Mouse (Mus musculus): ENCODE measurements around the gene Rpl22. TPM values are rescaled to one million over a fixed set of nuclear protein-coding genes. Genes with fewer than 3 reads are reported as not detected.

Gene Rpl22
- polyA plus RNA-seq, 1 experiment, result 1,224 TPM

DNA sequence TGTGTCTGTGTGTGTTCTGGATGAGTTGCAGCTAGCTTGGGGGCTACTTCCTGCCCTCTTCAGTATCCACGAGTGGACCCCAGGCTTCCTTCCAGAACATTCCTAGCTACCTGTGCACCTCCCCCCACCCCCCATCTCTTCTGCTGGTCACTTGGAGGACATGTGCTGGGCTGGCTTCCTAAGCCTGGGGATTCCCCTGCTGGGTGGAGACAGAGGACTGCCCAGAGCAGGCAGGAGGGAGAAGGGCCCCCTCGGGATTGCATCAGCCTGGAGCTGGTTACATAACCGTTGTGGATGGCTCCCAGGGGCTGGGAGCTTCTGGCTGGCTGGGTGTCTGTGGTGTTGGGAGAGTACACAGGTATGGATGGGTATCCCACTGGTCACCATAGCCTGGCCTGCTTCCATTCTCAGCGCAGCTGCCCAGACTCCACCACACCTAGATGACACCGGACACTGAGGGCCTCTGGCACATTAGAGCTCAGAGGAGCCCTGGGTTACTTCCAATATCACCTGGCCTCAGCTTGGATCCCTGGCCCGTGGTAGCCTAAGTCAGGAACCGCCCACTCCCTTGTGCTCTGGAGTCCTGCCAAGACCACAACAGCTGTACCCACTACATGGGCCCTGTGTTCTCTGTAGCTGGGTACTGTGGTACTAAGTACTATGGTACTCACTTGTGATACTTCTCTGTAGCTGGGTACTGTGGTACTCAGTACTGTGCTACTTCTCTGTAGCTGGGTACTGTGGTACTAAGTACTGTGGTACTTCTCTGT, 19.8 kb downstream of the Rpl22 start:
- H3K4me1 ChIP-seq (ENCODE audit: control insufficient read depth, insufficient read depth, low read length), result no peaks in the 10 kb centered on the region

DNA sequence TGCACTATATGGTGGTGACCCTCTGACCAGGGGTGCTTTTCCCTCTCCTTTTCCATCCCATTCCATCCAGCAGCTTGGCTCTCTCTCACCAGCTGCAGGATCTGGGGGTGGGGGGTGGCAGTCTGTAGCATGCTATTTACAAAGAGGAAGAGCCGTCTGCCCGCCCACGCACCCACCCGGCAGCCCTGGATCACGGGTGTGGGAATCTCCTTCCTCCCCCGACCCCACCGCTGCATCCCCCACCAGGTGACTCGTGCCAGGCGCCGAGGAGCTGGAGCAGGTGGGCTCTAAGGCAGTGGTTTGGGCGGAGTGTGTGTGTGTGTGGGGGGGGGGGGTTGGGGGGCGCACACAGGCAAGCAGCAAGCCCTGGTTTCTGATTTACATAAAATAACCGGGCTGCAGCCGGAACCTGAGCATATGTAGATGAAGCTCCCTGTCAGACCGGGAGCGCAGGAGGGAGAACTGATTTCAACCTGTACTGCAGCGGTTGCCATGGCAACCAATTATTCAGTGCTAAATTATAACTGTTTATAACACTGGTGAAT, 24.4 kb downstream of the Rpl22 start:
- 3% methylated on average over 17 of the region's 17 CpGs for whole genome bisulfite sequencing
- no peak for TF ChIP-seq CTCF (IDR thresholded peaks at IDR 0.05; ENCODE audit: control insufficient read depth, insufficient read depth, low read length)
- no peak for TF ChIP-seq POLR2A (IDR thresholded peaks at IDR 0.05; ENCODE audit: borderline replicate concordance, control insufficient read depth, low read depth, low read length)
- Histone ChIP-seq H3K27ac (ENCODE audit: control insufficient read depth, insufficient read depth, low read depth, low read length, poor library complexity) (no peak overlapping the region), H3K4me1 (ENCODE audit: control insufficient read depth, insufficient read depth, low read length) (no peaks in the 10 kb centered on the region), H3K4me3 (replicated peaks; ENCODE audit: control insufficient read depth, low read depth, low read length) (no peak overlapping the region)

More for the DNA sequence above, 19.8 kb downstream of the Rpl22 start:
- no peak for TF ChIP-seq CTCF (IDR thresholded peaks at IDR 0.05; ENCODE audit: control insufficient read depth, insufficient read depth, low read length)
- no peak for TF ChIP-seq POLR2A (IDR thresholded peaks at IDR 0.05; ENCODE audit: borderline replicate concordance, control insufficient read depth, low read depth, low read length)
- Histone ChIP-seq H3K27ac (ENCODE audit: control insufficient read depth, insufficient read depth, low read depth, low read length, poor library complexity) (no peak overlapping the region), H3K4me3 (replicated peaks; ENCODE audit: control insufficient read depth, low read depth, low read length) (no peak overlapping the region)
- WGBS, result 27% methylated on average over 7 of the region's 7 CpGs

DNA sequence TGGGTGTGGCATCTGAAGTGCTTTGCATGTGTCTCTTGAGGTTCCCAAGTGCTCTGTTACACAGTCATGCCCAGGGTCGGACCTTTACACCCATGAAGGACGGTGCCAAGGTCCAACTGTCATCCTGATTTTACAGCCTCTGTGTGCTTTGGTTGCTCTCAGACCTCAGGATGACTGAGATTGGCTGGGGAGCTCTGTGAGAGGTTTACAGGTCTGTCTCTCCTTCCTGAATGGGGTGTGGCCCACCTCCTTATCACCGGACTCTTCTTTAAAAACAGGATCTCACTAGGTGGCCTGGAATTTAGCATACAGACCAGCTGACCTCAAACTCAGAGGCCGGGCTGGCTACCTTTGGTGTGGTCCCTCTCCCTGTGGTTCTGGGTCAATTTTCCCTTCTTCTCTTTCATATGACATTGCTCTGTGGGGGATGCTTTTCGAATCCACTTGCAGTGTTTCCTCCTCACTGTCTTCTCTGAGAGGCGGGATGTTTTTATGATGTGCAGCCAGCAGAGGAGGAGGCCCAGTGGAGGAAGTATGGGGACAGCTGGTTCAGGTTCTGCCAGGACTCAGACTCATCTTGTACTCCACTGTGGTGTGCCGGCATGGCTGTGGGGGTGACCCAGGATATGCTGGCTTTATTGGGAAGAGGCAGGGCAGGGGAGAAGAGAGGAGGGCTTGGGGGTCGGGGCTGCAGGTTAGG, 25.3 kb downstream of the Rpl22 start:
- WGBS, result 27% methylated on average over 8 of the region's 8 CpGs
- TF ChIP-seq POLR2A (IDR thresholded peaks at IDR 0.05; ENCODE audit: borderline replicate concordance, control insufficient read depth, low read depth, low read length) (no peak), CTCF (IDR thresholded peaks at IDR 0.05; ENCODE audit: control insufficient read depth, insufficient read depth, low read length) (no peak)
- Histone ChIP-seq H3K4me1 (ENCODE audit: control insufficient read depth, insufficient read depth, low read length) (no peaks in the 10 kb centered on the region), H3K27ac (ENCODE audit: control insufficient read depth, insufficient read depth, low read depth, low read length, poor library complexity) (no peak overlapping the region), H3K4me3 (replicated peaks; ENCODE audit: control insufficient read depth, low read depth, low read length) (no peak overlapping the region)

DNA sequence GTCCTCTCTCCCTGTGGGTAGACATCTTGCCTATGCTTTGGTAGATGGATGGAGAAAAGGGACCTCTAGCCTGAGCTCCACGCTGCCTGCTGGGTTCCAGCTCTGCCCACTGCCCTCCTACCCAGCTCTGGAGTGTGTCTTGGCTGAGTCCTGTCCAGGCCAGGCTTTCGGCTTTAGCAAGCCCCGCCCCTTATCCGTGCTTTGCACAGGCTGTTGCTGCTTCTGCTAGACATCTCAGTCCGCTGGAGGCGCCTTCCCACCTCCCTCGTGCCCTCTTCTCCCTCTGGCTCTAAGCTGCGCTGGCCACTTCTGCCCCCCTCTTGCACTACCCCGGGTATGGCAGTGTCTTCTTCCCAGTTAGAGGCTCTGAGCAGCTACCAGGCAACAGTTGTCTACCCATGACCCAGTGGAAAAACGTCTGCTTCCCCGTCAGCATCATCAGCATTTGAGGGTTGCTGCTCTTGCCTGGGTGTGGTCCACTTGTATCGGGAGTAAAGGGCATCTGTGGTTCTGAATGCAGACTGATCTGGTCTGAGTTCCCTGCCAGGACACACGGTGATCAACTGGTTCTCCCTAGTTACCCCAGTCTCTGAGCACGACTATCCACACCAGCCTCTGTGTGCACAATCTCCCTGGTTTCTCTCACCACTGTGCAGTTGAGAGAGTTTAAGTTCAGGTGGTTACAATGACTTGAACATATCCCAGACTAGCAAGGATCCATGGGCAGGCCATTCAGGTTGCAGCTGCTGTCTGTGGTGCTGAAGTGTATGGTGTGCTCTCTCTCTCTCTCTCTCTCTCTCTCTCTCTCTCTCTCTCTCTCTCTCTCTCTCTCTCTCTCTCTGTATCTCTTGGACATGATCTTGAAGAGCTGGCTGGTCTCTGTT, 26.1 kb downstream of the Rpl22 start:
- 16% methylated on average over 14 of the region's 14 CpGs for WGBS
- no peak overlapping the region for H3K4me3 ChIP-seq (replicated peaks; ENCODE audit: control insufficient read depth, low read depth, low read length)
- no peak for TF ChIP-seq POLR2A (IDR thresholded peaks at IDR 0.05; ENCODE audit: borderline replicate concordance, control insufficient read depth, low read depth, low read length)
- TF ChIP-seq CTCF (IDR thresholded peaks at IDR 0.05; ENCODE audit: control insufficient read depth, insufficient read depth, low read length), result no peak

DNA sequence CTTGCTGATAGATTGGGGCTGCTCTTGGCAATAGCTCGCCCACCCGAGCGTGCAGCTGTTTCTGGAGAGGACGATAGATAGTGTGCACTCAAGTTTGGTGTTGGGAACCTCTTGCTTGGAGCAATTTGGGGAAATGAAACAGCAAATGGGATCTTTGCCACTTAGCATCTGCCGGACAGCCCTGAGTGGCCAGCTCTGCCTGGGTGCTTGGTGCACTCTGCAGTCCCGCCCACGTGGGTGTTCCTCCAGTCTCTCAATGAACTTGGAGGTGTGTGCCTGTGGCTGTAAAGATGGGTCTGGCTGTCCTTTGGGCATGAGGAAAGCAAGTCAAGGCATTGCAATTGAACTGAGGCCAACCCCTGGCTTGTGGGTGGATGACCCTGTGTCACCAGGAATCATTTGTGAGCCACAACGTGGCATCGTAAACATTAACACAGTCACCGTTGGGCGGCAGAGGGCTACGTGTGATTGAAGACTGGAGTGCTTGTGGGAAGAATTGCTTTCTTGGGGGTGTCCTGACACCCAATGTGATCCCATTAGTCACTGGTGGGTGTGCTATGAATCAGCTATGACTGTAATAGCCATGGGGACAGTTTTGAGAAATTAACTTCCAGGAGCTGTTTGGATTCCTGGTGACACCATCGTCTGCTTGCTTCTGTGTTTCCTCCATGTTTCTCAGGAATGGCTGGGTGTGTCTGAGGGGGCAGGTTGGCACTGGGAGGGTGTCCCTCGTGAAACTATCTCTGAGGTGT, 28.5 kb downstream of the Rpl22 start:
- 66% methylated on average over 14 of the region's 14 CpGs for WGBS
- Histone ChIP-seq H3K4me3 (replicated peaks; ENCODE audit: control insufficient read depth, low read depth, low read length) (no peak overlapping the region), H3K27ac (ENCODE audit: control insufficient read depth, insufficient read depth, low read depth, low read length, poor library complexity) (no peak overlapping the region), H3K4me1 (ENCODE audit: control insufficient read depth, insufficient read depth, low read length) (no peaks in the 10 kb centered on the region)
- TF ChIP-seq POLR2A (IDR thresholded peaks at IDR 0.05; ENCODE audit: borderline replicate concordance, control insufficient read depth, low read depth, low read length) (no peak), CTCF (IDR thresholded peaks at IDR 0.05; ENCODE audit: control insufficient read depth, insufficient read depth, low read length) (no peak)

More for the DNA sequence above, 26.1 kb downstream of the Rpl22 start:
- no peak overlapping the region for H3K27ac ChIP-seq (ENCODE audit: control insufficient read depth, insufficient read depth, low read depth, low read length, poor library complexity)
- no peaks in the 10 kb centered on the region for H3K4me1 ChIP-seq (ENCODE audit: control insufficient read depth, insufficient read depth, low read length)

DNA sequence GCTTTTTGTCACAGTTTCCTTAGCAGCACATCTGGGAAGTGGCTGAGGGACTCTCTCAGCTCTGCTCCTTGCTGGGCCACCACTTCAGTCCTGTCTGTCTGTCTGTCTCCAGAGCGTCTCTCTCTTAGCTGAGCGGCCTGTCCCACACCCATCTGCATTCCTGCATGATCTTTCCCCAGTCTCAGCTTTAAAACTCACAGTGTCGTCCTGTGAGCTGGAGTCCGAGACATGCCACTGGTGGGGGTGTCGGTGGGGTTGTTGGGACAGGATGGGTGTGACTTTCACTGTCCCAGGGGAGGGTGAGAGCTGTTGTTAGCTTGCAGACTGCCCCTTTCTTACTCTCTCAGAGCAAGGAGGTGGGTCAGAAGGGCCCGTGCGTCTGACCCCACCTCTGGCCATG, 30.1 kb downstream of the Rpl22 start:
- Histone ChIP-seq H3K4me1 (ENCODE audit: control insufficient read depth, insufficient read depth, low read length) (no peaks in the 10 kb centered on the region), H3K4me3 (replicated peaks; ENCODE audit: control insufficient read depth, low read depth, low read length) (no peak overlapping the region), H3K27ac (ENCODE audit: control insufficient read depth, insufficient read depth, low read depth, low read length, poor library complexity) (no peak overlapping the region)
- 85% methylated on average over 7 of the region's 7 CpGs for WGBS
- TF ChIP-seq POLR2A (IDR thresholded peaks at IDR 0.05; ENCODE audit: borderline replicate concordance, control insufficient read depth, low read depth, low read length) (no peak), CTCF (IDR thresholded peaks at IDR 0.05; ENCODE audit: control insufficient read depth, insufficient read depth, low read length) (no peak)

DNA sequence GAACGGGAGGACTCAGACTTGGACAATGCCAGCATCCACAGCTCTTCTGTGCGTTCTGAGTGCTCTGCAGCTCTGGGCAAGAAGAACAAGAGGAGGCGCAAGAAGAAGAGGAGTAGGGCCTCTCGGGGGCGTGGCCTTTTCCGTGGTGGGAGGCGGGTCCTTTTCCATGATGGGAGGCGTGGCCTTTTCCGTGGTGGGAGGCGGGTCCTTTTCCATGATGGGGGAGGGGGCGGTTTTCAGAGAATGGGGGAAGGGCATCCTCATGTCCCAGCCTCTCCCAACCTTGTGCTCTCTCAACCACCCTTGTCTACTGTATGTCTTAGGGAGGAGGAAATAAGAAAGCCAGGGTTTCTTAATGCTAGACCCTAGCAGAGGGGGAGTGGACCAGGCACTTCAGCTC, 34.2 kb downstream of the Rpl22 start:
- 24% methylated on average over 11 of the region's 11 CpGs for WGBS
- TF ChIP-seq POLR2A (IDR thresholded peaks at IDR 0.05; ENCODE audit: borderline replicate concordance, control insufficient read depth, low read depth, low read length), result no peak
- no peak for TF ChIP-seq CTCF (IDR thresholded peaks at IDR 0.05; ENCODE audit: control insufficient read depth, insufficient read depth, low read length)

More for the DNA sequence above, 34.2 kb downstream of the Rpl22 start:
- no peaks in the 10 kb centered on the region; the same call in 1 of the 2 replicates for H3K4me1 ChIP-seq (ENCODE audit: control insufficient read depth, insufficient read depth, low read length)
- no peak overlapping the region for H3K4me3 ChIP-seq (replicated peaks; ENCODE audit: control insufficient read depth, low read depth, low read length)
- no peak overlapping the region for H3K27ac ChIP-seq (ENCODE audit: control insufficient read depth, insufficient read depth, low read depth, low read length, poor library complexity)

Measured in bone marrow, adult 2 months (tissue).